ENCODE assay signal across 11 mouse cellular contexts in the genomic region with DNA sequence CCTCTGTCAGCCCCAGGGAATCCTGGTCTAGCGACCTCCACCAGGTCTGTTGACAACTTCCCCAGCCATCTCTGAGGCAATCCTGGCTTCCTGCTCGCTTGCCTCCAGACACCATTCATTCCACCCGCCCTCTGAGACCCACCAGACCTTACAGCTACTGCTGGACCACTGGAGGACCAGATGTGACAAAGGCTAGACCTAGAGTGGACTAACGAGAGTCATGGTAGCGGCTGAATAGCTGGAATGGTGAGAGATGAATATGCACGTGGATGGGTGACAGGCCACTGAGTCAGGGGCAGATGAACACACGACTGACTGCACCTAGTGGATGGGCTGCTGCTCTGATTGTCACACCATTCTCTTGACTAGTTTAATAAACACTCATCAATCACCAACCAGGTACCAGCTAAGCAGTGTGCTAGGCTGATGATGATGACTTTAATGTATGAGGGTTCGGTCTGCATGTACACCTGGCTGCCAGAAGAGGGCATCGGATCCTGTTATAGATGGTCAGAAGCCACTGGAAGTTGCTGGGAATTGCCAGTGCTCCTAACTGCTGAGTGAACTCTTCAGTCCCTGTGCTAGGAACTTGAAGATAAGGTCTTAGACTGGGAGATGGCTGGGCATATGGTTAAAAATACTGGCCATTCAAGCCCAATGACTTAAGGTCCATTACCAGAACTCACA. TPM values are rescaled to one million over a fixed set of nuclear protein-coding genes. Genes with fewer than 3 reads are reported as not detected.
DNase-seq lines count a peak whose midpoint lies in the region; ATAC-seq and TF ChIP-seq lines count a peak whose summit lies in the region.
"Had no signal": no experiment of that assay in that cellular context is flagged by ENCODE, and none has a peak within 500 bp of the region (broad histone marks: within the 10 kb centered on the region; RNA-seq: fewer than 3 reads in every experiment).

No protein-coding gene starts in this region.

- TF ChIP-seq CTCF in hindbrain, postnatal 0 days (IDR thresholded peaks at IDR 0.05; ENCODE audit: low read depth) = peak; percentile 70
- peak; percentile 40; the same call in 1 of the 2 replicates for TF ChIP-seq CTCF in small intestine, adult 2 months (IDR thresholded peaks at IDR 0.05; ENCODE audit: extremely low read depth, insufficient read length, insufficient replicate concordance, low read depth, low read length)

- H3K27ac ChIP-seq in hindbrain, postnatal 0 days = no peak overlapping the region
- H3K27ac ChIP-seq in hindbrain, embryonic 14.5 days = no peak overlapping the region
- H3K27ac ChIP-seq in midbrain, embryonic 16.5 days (ENCODE audit: low read length) = no peak overlapping the region
- no peak overlapping the region for H3K27ac ChIP-seq in midbrain, embryonic 15.5 days
- no peak overlapping the region for H3K27ac ChIP-seq in small intestine, adult 2 months (ENCODE audit: insufficient read depth, low read depth, low read length)
- H3K27ac ChIP-seq: hindbrain, embryonic 13.5 days had no signal

- H3K4me2 ChIP-seq in hindbrain, postnatal 0 days (ENCODE audit: low read depth, low read length) = no peak overlapping the region
- H3K4me2 ChIP-seq in hindbrain, embryonic 14.5 days (replicated peaks) = no peak overlapping the region
- no peak overlapping the region for H3K4me2 ChIP-seq in midbrain, embryonic 16.5 days (ENCODE audit: low read length)
- H3K4me2 ChIP-seq in midbrain, embryonic 15.5 days = no peak overlapping the region
- H3K4me2 ChIP-seq: hindbrain, embryonic 13.5 days had no signal

- H3K9ac ChIP-seq in hindbrain, postnatal 0 days (replicated peaks; ENCODE audit: low read length) = no peak overlapping the region
- H3K9ac ChIP-seq in hindbrain, embryonic 14.5 days = no peak overlapping the region
- H3K9ac ChIP-seq in midbrain, embryonic 16.5 days (ENCODE audit: low read depth, low read length) = no peak overlapping the region
- no peak overlapping the region for H3K9ac ChIP-seq in midbrain, embryonic 15.5 days
- H3K9ac ChIP-seq: hindbrain, embryonic 13.5 days had no signal

- peak; percentile 46 for DNase-seq in hindbrain, postnatal 0 days (ENCODE audit: low spot score)
- DNase-seq in hindbrain, embryonic 14.5 days (ENCODE audit: low spot score) = no peak
- DNase-seq in brain, adult 2 months (ENCODE audit: low read depth, low spot score) = peak; percentile 68
- DNase-seq in left cerebral cortex, adult 18-20 months (ENCODE audit: low spot score in 2 of 2) = no peak
- DNase-seq: cerebellum, postnatal 36 days; right cerebral cortex, postnatal 25 days; thymus, postnatal 14 days had no signal

- H3K4me1 ChIP-seq in hindbrain, postnatal 0 days (ENCODE audit: insufficient read depth, low read length) = no peaks in the 10 kb centered on the region
- no peaks in the 10 kb centered on the region for H3K4me1 ChIP-seq in hindbrain, embryonic 14.5 days (replicated peaks; ENCODE audit: control insufficient read depth, insufficient read depth, low read length)
- no peaks in the 10 kb centered on the region for H3K4me1 ChIP-seq in midbrain, embryonic 16.5 days (ENCODE audit: control insufficient read depth, insufficient read depth, low read length)
- H3K4me1 ChIP-seq in midbrain, embryonic 15.5 days = no peaks in the 10 kb centered on the region
- H3K4me1 ChIP-seq in small intestine, adult 2 months (ENCODE audit: control insufficient read depth, insufficient read depth, insufficient read length, low read length) = no peaks in the 10 kb centered on the region
- H3K4me1 ChIP-seq: hindbrain, embryonic 13.5 days had no signal

- 86% methylated on average over 9 of the region's 9 CpGs for WGBS in hindbrain, postnatal 0 days
- 78% methylated on average over 9 of the region's 9 CpGs for WGBS in hindbrain, embryonic 14.5 days
- 82% methylated on average over 9 of the region's 9 CpGs for WGBS in midbrain, embryonic 16.5 days
- 86% methylated on average over 9 of the region's 9 CpGs for WGBS in midbrain, embryonic 15.5 days
- 71% methylated on average over 9 of the region's 9 CpGs for WGBS in small intestine, adult 2 months

- no peaks in the 10 kb centered on the region for H3K9me3 ChIP-seq in hindbrain, postnatal 0 days (ENCODE audit: low read length)
- no peaks in the 10 kb centered on the region for H3K9me3 ChIP-seq in hindbrain, embryonic 14.5 days (ENCODE audit: control insufficient read depth, low read length)
- no peaks in the 10 kb centered on the region for H3K9me3 ChIP-seq in midbrain, embryonic 16.5 days (replicated peaks; ENCODE audit: control insufficient read depth, low read length, poor library complexity, severe bottlenecking)
- no peaks in the 10 kb centered on the region for H3K9me3 ChIP-seq in midbrain, embryonic 15.5 days
- H3K9me3 ChIP-seq: hindbrain, embryonic 13.5 days had no signal

- no peaks in the 10 kb centered on the region for H3K36me3 ChIP-seq in hindbrain, postnatal 0 days (ENCODE audit: insufficient read depth, low read length)
- H3K36me3 ChIP-seq in hindbrain, embryonic 14.5 days (replicated peaks; ENCODE audit: control insufficient read depth, insufficient read depth) = no peaks in the 10 kb centered on the region
- no peaks in the 10 kb centered on the region for H3K36me3 ChIP-seq in midbrain, embryonic 16.5 days (ENCODE audit: control insufficient read depth, insufficient read depth, low read length)
- no peaks in the 10 kb centered on the region for H3K36me3 ChIP-seq in midbrain, embryonic 15.5 days (replicated peaks)
- no peaks in the 10 kb centered on the region for H3K36me3 ChIP-seq in small intestine, adult 2 months (ENCODE audit: control insufficient read depth, insufficient read depth, low read length)
- H3K36me3 ChIP-seq: hindbrain, embryonic 13.5 days had no signal

- no peaks in the 10 kb centered on the region for H3K27me3 ChIP-seq in hindbrain, postnatal 0 days (ENCODE audit: insufficient read depth, low read length)
- no peaks in the 10 kb centered on the region for H3K27me3 ChIP-seq in hindbrain, embryonic 14.5 days (ENCODE audit: control insufficient read depth, insufficient read depth, low read length)
- no peaks in the 10 kb centered on the region for H3K27me3 ChIP-seq in midbrain, embryonic 16.5 days (ENCODE audit: control insufficient read depth, insufficient read depth, low read depth, low read length)
- no peaks in the 10 kb centered on the region for H3K27me3 ChIP-seq in midbrain, embryonic 15.5 days (replicated peaks)
- no peaks in the 10 kb centered on the region for H3K27me3 ChIP-seq in small intestine, adult 2 months (ENCODE audit: control insufficient read depth, insufficient read depth, low read length)
- H3K27me3 ChIP-seq: hindbrain, embryonic 13.5 days had no signal

- peak; percentile 21; the same call in 1 of the 2 replicates for ATAC-seq in hindbrain, postnatal 0 days
- no peak for ATAC-seq in hindbrain, embryonic 14.5 days (ENCODE audit: low FRiP score)
- ATAC-seq in midbrain, embryonic 16.5 days = peak; percentile 11; the same call in 1 of the 2 replicates
- ATAC-seq in midbrain, embryonic 15.5 days (replicated peaks) = no peak; the same call in 1 of the 2 replicates

- no peak overlapping the region for H3K4me3 ChIP-seq in hindbrain, postnatal 0 days (ENCODE audit: low read length)
- no peak overlapping the region for H3K4me3 ChIP-seq in hindbrain, embryonic 14.5 days (replicated peaks; ENCODE audit: low read length)
- H3K4me3 ChIP-seq in midbrain, embryonic 16.5 days (ENCODE audit: low read depth, low read length) = no peak overlapping the region
- H3K4me3 ChIP-seq in midbrain, embryonic 15.5 days = no peak overlapping the region
- H3K4me3 ChIP-seq in small intestine, adult 2 months (ENCODE audit: low read depth, low read length) = no peak overlapping the region
- H3K4me3 ChIP-seq: hindbrain, embryonic 13.5 days had no signal

- TF ChIP-seq POLR2A in small intestine, adult 2 months (IDR thresholded peaks at IDR 0.05; ENCODE audit: low read depth, low read length) = no peak

RNA-seq across cellular contexts. Expression of a gene that starts 29.3 kb away (rescaled TPM):
- 72.3 and 74.5 TPM in 2 replicates for total RNA-seq in hindbrain, postnatal 0 days (2014; rRNA removed)
- polyA plus RNA-seq in hindbrain, postnatal 0 days (2015; fragmentation: Nextera tagmentation; extraction: Ambion mirVana) = 8.1 and 10.1 TPM in 2 replicates
- 15.5 and 19.5 TPM in 2 replicates for polyA plus RNA-seq in hindbrain, embryonic 14.5 days (2014; fragmentation: Nextera tagmentation; extraction: Ambion mirVana)
- polyA plus RNA-seq in midbrain, embryonic 16.5 days (2015; fragmentation: Nextera tagmentation; extraction: Ambion mirVana) = 13.8 and 17.6 TPM in 2 replicates
- polyA plus RNA-seq in midbrain, embryonic 15.5 days (2015; fragmentation: Nextera tagmentation; extraction: Ambion mirVana) = 13.9 and 14.4 TPM in 2 replicates
- 6.8 and 8.0 TPM in 2 replicates for polyA plus RNA-seq in small intestine, adult 2 months (2012; rRNA removed)
- 100 to 1,000 TPM; 136 to 141 TPM for total RNA-seq in left cerebral cortex, adult 18-20 months (2021)

RNA-seq across cellular contexts. Expression of a gene that starts 39.3 kb away (rescaled TPM):
- 10.5 and 12.2 TPM in 2 replicates for total RNA-seq in hindbrain, postnatal 0 days (2014; rRNA removed)
- 5.0 and 6.2 TPM in 2 replicates for polyA plus RNA-seq in hindbrain, postnatal 0 days (2015; fragmentation: Nextera tagmentation; extraction: Ambion mirVana)
- 4.3 and 5.0 TPM in 2 replicates for polyA plus RNA-seq in hindbrain, embryonic 14.5 days (2014; fragmentation: Nextera tagmentation; extraction: Ambion mirVana)
- polyA plus RNA-seq in midbrain, embryonic 16.5 days (2015; fragmentation: Nextera tagmentation; extraction: Ambion mirVana) = 5.0 and 5.4 TPM in 2 replicates
- 4.7 and 5.9 TPM in 2 replicates for polyA plus RNA-seq in midbrain, embryonic 15.5 days (2015; fragmentation: Nextera tagmentation; extraction: Ambion mirVana)
- polyA plus RNA-seq in small intestine, adult 2 months (2012; rRNA removed) = 7.0 and 9.5 TPM in 2 replicates
- total RNA-seq in left cerebral cortex, adult 18-20 months (2021) = 10 to 100 TPM; 13.2 to 21.8 TPM

Comparison
In these comparisons a context has a peak if more than half of its experiments do, and no peak if none do; other contexts are left out.
1. ATAC-seq: peak in hindbrain, postnatal 0 days (single experiment) and midbrain, embryonic 16.5 days (single experiment); none in hindbrain, embryonic 14.5 days (single experiment) and midbrain, embryonic 15.5 days (single experiment).
2. DNase-seq: peak in hindbrain, postnatal 0 days (single experiment) and brain, adult 2 months (single experiment); none in hindbrain, embryonic 14.5 days (single experiment) and left cerebral cortex, adult 18-20 months (0 of 2).